Mouse (Mus musculus) B cell, adult 2 months (primary cell): Measurements from ENCODE around the gene Zfp217.

Experiments used
- DNase-seq, 2 experiments: peaks; one replicate each; pipeline ENCODE4 v3.0.0; 2022

The Zfp217 gene

GRCm38 (mm10) chr2:170131981-170132460 lies 15.9 kb downstream of the Zfp217 start:
- DNase-seq, result peak in 1 of 2 experiments; percentile 25

- DNase-seq, result peak; percentile 84 to 89
Measured at GRCm38 (mm10) chr2:170130780-170131645, 16.9 kb downstream of the Zfp217 start.

DNA sequence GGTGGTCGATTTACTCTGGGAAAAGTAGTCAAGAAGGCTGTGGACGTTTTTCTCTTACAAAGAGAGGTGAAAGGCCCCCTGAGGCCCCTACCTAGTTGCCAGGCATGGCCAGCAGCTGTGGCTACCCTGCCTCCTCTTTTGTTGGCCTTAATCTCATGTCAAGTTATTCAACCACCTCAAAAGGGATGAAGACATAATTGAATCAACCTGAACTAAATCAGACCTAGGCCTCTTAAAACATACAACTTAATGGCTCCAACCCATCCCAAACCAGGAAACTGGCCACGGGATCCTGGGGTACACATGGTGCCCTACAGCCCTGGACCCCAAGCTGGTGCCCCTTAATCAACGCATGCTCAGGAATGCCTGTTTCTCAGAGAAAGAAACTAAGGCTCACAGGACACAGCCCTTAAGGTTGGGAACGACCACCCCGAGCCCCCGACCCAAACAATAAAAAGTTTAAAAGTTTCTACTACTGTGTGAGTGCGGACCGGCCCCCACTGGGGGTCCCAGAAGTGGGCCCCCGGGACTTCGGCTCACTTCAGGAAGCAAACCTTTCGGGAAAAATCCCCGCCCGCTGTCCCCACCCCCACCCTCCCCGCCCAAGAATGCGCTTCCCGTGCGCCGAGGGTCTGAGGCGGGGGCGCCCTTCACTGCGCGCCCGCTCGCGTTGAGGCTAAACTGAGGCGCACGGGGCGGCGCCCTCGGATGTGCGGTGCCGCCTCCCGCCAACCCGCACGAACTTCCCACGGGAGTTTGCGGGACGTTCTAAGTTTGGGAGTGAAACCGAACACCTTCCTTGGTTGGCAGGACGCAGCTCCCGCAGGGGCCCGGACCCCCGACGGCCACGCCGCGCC lies 17.8 kb downstream of the Zfp217 start:
- DNase-seq, result peak; percentile 44 to 46

GRCm38 (mm10) chr2:170129248-170129922 lies 18.5 kb downstream of the Zfp217 start:
- peak in 1 of 2 experiments; percentile 28 for DNase-seq

GRCm38 (mm10) chr2:170128461-170129247 lies 19.2 kb downstream of the Zfp217 start:
- DNase-seq, result peak in 1 of 2 experiments; percentile 19

GRCm38 (mm10) chr2:170127523-170127922 lies 20.4 kb downstream of the Zfp217 start:
- peak in 1 of 2 experiments; percentile 29 for DNase-seq

DNA sequence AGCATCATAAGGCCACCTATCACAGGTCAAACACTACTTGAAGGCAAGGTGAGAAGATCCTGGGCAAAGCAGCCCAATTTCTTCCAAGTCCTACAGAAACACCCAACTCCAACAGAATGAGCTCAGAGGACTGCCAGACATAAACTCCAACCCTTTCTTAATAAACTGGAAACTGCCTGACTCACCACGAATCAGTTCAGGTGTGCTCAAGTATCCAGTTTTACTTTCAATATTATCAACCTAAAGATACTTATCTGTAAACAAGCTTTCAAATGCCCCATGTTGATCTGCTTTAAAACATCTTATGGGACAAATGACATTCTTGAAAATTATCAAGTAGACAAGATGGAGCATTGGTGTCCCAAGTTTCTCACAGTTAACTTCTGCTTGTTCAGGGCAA lies 21.6 kb downstream of the Zfp217 start:
- no peak for DNase-seq

DNA sequence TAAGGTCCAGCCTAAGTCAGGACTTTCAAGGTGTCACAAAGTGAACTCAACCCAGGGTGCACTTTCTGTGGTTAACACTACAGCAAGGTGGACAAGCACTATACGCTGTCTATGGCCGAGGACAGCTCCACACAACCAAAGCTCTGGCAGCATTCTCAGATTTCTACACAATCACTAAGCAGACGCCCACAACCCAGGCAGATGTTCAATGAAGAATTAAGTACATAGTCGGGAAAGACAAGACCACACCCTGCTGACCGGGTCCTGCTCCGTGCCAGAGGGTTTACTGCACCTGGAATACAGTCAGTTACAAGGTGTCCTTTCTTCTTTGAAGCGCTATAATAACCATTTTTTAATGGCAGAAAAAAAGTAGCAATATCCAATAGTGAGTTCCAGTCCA lies 25.7 kb downstream of the Zfp217 start:
- no peak for DNase-seq

- no peak for DNase-seq
Measured at GRCm38 (mm10) chr2:170120139-170121027, 27.5 kb downstream of the Zfp217 start.

GRCm38 (mm10) chr2:170116704-170117281 lies 31.1 kb downstream of the Zfp217 start:
- DNase-seq, result peak; percentile 76 to 79

GRCm38 (mm10) chr2:170110306-170110705 lies 37.6 kb downstream of the Zfp217 start:
- DNase-seq, result no peak

- no peak for DNase-seq
Measured at GRCm38 (mm10) chr2:170109528-170109927, 38.4 kb downstream of the Zfp217 start.

- DNase-seq, result no peak
Measured at GRCm38 (mm10) chr2:170107791-170108190, 40.1 kb downstream of the Zfp217 start.

- DNase-seq, result no peak
Measured at GRCm38 (mm10) chr2:170106000-170106399, 41.9 kb downstream of the Zfp217 start.

DNA sequence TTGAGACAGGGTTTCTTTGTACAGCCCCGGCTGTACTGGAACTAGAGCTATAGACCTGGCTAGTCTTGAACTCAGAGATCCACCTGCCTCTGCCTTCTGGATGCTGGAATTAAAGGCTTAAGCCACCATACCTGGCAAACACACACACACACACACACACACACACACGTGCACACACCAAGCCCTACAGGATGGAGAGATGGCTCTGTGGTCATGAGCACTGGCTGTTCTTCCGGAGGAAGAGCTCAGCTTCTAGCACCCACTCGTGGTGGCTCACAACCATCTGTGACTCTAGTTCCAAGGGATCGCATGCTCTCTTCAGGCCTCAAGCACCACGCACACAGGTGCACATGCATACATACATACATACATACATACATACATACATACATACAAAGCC lies 43.5 kb downstream of the Zfp217 start:
- no peak for DNase-seq

DNA sequence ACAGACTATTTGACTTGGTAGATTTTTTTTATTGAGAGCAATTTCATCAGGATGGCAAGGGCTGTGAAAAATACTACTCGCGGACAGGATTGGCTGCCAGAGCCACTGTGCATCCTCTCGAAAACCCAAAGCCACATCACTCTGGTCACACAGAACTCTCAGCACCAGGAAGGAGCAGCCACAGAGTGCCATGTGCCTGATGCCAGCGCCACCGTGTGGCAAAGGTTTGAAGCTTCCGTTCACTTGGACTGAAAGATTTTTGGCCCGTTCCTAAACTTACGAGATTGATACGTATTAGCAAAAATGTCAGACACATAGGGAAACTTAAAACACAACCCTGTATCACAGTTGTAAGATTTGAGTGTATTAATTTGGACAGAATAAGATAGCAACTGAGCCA lies 44.1 kb downstream of the Zfp217 start:
- DNase-seq, result peak; percentile 70 to 71

DNA sequence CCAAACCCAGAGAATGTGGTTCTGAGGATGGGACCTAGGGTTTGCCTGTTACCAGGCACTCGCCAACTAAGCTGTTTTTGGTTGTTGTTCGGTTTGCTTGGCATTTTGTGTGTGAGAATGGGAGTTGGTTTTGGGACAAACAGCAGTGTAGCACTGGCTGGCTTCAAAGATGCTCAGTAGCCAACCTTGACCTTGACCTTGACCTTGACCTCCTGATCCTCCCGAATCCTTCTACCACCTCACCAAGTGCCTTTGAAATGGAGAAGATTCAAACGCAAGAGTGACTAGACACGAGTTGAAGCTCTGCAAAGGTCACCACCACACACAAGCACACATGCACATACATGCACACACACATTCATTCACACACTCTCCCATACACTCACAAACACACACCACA lies 44.6 kb downstream of the Zfp217 start:
- DNase-seq, result no peak

DNA sequence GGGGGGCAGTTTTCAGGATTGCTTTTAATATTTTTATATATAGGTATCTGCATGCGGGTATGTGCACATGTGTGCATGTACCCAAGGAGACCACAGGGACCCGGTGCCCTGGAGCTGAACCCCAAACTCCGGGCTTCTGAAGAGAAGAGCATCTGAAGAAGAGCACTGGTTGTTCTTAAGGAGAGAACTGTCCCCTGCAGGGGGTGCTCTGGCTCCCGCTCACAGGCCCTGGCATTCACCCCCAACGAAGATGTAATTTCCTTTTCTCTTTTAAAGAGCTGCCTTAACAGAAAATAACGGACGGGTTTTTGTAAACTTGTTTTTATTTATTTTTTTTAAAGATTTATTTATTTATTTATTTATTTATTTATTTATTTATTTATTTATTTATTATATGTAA lies 46.0 kb downstream of the Zfp217 start:
- DNase-seq, result peak in 1 of 2 experiments; percentile 19

GRCm38 (mm10) chr2:170101132-170101531 lies 46.8 kb downstream of the Zfp217 start:
- peak; percentile 93 to 94 for DNase-seq

DNA sequence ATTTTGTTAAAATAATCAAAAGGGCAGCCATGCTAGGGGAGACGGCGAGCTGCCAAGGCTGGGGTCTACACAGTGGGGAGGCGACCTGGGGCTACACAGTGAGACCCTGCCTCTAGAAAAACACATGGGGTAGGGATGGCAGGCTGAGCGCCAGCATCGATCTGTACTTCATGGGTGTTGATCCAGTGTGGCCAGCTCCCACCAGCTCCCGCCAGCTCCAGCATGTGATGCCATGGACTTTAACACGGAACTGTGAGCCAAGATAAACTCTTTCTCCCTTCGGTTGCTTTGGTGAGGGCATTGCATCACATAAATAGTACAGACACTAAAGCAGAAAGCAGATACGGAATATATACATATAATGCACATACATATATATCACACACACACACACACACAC lies 53.0 kb downstream of the Zfp217 start:
- no peak for DNase-seq

DNA sequence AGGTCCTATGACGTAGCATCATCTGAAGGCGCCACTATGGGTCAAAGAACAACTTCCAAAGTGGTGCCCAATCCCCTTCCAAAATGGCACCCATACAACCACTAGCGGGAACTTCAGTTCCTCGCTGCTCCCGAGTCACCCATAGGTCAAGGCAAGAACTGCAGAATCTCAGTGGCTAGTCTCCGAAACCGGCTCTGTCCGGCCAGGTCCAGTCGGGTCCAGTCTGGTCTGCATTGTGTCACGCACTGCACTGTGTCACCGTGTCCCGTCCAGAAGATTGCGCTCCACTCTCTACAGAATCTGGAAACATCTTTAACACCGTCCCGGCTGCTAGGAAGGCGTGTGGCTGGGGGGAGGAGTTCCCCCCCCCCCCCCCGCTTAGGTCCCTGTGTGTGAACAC lies 53.7 kb downstream of the Zfp217 start:
- no peak for DNase-seq
